Mouse (Mus musculus): Measurements from ENCODE around the gene Adpgk.

DNA sequence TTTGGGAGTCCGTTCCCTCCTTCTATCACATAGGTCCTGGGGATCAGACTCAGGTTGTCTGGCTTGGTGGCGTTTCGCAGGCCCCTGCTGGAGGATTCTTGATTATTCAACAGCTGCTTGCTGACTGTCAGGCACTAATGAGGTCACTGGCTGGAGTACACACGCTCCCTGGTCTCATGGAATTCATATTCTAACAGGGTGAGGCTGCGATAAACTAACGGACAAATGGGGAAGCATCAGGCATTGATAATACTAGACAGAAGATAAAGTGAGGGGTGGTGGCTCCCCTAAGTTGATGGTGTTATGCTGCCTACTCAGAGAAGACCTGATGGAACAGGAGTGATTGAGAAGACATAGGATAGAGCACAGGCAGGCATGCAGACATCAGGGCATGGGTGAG, 5.7 kb upstream of the Adpgk start:
- no peak for TF ChIP-seq CTCF (conservative IDR thresholded peaks at IDR 0.05; ENCODE audit: low read length)
- TF ChIP-seq POU5F1 (IDR thresholded peaks at IDR 0.05; ENCODE audit: borderline replicate concordance, low read length), result no peak
- TF ChIP-seq NANOG (IDR thresholded peaks at IDR 0.05; ENCODE audit: borderline replicate concordance, low read length), result no peak
